Mouse (Mus musculus) brown adipose tissue, adult 24 weeks (tissue): Measurements from ENCODE around the gene Fam78b. TPM values are rescaled to one million over a fixed set of nuclear protein-coding genes. Genes with fewer than 3 reads are reported as not detected.

Source experiments
- H3K27ac ChIP-seq: fragments of 200-500 bp; replicated peaks from 2 replicates; pipeline ENCODE4 v1.5.1; 2012; ENCODE audit warnings: low read depth, mild to moderate bottlenecking, low read length
- H3K4me1 ChIP-seq: fragments of 200-500 bp; 2 replicates; pipeline ENCODE4 v1.6.1; 2012; ENCODE audit warnings: low read length, mixed read lengths; ENCODE audit not compliant: control insufficient read depth, insufficient read depth, insufficient read length
- H3K4me3 ChIP-seq: fragments of 200-500 bp; 2 replicates; pipeline ENCODE4 v1.5.1; 2012; ENCODE audit warnings: low read depth, mild to moderate bottlenecking, low read length, moderate library complexity; ENCODE audit not compliant: insufficient read depth
- polyA plus RNA-seq: library from polyadenylated mRNA; stranded (reverse); fragments of >200 nt; gene quantifications from 2 replicates; pipeline ENCODE4 v1.2.4, GENCODE M21; 2012; ENCODE audit not compliant: missing spikeins, insufficient read depth, insufficient read length

Fam78b gene
- polyA plus RNA-seq, 1 experiment, result 8.0 TPM

DNA sequence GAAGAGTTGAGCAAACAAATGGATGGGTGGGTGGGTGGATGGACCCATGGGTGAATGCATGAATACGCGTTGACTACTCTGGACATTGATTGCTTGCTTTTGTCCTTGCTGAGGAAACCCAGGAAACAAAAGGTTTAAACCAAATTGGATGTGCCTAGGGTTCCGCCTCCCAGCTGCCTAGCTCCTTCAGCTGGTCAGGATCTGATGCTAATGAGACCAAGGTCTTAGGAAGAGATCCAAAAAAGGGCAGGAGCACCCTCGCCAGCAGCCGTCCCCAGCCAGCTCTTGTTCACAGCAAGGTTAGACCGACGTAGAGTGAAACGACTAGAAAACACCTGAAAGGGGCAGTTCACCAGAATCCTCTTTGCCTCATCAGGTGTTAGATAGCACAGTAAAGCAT, 11.4 kb downstream of the Fam78b start:
- H3K4me3 ChIP-seq, result no peak overlapping the region
- no peak overlapping the region for H3K27ac ChIP-seq
- peaks cover 7% of the 10 kb centered on the region for H3K4me1 ChIP-seq

DNA sequence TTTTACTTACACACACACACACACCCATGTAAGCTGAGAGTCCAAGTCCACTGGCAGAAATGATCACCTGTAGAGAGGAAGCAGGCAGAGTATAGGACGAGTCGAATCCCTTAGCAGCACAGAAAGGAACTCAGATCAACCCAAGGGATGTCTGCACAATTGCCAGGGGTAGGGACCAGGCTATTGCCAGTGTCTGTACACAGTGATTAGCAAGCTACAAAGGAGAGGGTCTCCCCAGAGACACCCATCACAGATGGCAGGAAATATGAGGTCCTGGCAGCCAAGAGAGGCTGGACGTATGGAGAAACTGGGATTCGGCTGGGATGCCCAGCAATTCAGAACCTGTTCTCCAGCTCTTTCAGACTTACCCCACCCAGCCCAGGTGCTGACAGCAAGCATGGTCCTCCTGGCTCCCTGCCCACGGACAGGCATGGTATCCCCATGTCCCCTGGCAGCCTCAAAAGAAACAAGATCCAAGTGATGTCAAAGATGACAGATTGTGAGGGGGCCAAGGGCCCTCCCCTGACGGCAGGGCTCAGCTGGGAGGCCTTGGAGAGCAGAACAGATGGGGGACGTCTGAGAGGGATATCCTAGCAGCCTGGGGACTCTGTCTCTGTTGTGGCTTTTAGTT, 12.1 kb downstream of the Fam78b start:
- Histone ChIP-seq H3K4me3 (no peak overlapping the region), H3K27ac (no peak overlapping the region), H3K4me1 (peaks cover 7% of the 10 kb centered on the region)

DNA sequence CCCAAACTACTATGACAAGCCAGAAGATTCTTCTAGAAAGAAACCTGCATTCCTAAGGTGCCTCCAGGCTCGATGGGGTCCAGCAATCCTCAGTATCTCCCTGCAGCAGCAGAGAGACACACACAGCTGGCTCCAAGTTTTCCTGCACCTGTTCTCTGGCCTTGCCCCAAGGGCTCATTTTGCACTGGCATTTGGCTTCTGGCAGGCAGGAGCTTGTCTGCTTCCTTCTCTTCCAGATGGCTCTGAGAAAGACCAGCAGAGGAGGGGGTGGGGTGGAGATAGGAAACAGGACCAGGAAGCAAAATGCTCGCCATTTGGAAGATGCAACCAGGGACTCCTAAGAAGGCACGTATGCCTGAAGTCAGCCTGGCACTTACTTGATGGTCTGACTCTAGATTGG, 15.1 kb downstream of the Fam78b start:
- Histone ChIP-seq H3K4me3 (no peak overlapping the region), H3K4me1 (peaks cover 7% of the 10 kb centered on the region), H3K27ac (no peak overlapping the region)

DNA sequence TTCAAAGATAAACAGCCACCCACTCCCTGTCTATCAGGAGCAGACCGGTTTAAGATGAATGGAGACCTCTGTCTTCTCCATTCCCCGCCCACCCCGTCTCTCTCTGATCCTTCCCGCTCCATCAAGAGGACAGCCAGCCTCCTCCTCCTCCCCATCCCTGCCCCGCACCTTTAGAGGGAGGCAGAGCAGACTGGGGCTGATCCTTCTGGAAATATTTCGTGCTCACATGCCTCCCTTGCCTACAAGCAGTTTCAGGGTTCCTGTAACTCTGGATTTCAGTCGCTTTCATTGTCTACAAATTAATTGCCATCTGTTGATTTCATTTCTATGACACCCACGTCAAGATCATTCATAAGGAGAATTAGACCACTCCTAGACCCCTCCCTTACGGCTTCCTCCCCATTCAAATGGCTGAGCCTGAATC, 20.8 kb downstream of the Fam78b start:
- H3K4me3 ChIP-seq, result no peak overlapping the region

DNA sequence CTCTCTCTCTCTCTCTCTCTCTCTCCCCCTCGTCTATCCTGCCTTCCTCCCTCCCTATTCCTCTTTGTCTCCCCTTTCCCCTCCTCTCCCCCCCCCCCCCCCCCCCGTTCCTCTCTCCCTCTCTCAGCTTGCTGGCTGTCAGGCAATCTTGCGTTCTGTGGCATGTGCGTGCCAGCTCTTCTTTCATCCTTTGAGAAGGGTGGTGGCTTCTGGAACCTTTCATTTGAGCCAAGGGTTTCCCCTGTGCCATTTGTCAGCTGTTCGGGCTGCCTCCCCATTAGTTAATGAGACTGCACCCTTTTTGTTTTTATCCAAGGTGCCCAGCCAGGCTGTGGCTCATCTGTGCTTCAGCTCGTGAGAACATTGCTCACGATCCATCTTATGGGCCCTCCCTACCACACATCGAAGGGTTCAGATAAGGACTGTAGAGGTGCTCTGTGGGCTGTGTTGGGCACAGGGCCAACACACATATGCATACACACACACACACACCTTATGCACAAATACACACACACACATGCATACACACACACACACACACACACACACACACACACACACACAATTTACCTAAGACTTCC, 21.4 kb downstream of the Fam78b start:
- H3K4me1 ChIP-seq, result peaks cover 6% of the 10 kb centered on the region; the same call in 1 of the 2 replicates
- H3K27ac ChIP-seq, result no peak overlapping the region
- no peak overlapping the region for H3K4me3 ChIP-seq

More for the DNA sequence above, 20.8 kb downstream of the Fam78b start:
- Histone ChIP-seq H3K27ac (no peak overlapping the region), H3K4me1 (peaks cover 6% of the 10 kb centered on the region; the same call in 1 of the 2 replicates)

DNA sequence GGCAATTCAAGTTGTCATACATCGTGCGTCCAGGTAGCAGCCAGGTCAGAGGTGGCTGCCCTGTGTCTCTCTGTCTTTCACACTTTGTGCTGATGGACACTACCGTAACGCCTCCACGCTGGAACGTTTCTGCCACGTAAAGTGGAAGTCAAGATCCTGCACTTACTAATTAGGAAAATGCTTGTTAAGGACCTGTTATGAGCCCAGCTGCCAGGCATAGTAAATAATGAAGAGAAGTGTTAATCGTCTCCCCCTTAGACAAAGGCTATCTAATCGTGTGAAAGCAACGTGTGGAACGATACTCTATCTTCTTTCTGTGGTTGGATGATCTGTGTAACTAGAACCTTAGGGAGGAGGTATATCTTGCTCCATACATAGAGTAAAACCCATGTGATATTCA, 22.6 kb downstream of the Fam78b start:
- no peak overlapping the region for H3K4me3 ChIP-seq
- peaks cover 6% of the 10 kb centered on the region; the same call in 1 of the 2 replicates for H3K4me1 ChIP-seq
- H3K27ac ChIP-seq, result no peak overlapping the region

DNA sequence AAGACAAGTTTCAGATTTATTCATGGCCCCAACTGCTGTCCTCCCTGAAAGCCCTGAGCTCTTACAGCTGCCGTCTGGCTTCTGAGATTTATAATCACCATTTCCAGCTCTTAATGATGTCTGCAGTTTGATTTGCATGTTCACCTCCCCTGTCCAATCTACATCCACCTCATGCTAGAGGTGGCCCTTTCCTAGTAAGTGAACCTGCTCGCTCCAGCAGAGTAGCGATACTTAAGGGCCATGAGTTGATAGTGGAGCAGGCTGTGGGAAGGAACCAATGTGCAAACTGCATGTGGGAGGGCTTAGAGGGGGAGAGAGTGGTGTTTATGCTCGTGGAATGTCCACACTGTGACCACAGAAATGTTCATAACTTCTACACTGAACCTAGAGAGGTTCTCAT, 23.7 kb downstream of the Fam78b start:
- H3K4me1 ChIP-seq, result peaks cover 6% of the 10 kb centered on the region; the same call in 1 of the 2 replicates
- no peak overlapping the region for H3K27ac ChIP-seq
- no peak overlapping the region for H3K4me3 ChIP-seq

DNA sequence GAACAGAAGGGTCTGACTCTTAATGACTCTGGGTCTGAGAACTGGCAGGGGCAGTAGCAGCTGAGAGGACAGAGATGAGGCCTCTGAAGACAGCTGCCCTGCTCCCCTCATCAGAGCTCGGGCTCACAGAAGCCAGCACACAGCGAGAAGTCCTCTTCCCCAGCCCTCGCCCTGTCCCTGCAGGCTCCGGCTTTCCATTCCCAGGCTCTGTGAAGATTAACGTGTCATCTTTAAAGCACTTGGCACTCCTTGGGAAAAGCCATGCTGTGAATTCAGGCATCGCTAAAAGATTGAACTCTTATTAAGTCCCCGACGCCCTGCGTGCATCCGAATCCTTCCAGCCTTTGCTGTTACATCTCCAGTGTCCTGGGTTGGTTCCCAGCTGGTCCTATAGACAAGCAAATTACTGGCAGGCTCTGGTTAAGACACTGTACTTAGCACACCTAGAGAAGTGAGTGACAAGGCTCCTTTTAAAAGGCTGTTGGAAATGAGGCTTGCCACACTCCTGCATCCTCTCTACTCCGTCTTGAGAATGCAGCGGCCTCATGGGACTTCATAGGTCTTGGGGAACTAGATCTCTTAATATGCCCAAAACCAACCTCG, 30.9 kb downstream of the Fam78b start:
- Histone ChIP-seq H3K27ac (no peak overlapping the region), H3K4me3 (no peak overlapping the region), H3K4me1 (no peaks in the 10 kb centered on the region; the same call in 1 of the 2 replicates)

DNA sequence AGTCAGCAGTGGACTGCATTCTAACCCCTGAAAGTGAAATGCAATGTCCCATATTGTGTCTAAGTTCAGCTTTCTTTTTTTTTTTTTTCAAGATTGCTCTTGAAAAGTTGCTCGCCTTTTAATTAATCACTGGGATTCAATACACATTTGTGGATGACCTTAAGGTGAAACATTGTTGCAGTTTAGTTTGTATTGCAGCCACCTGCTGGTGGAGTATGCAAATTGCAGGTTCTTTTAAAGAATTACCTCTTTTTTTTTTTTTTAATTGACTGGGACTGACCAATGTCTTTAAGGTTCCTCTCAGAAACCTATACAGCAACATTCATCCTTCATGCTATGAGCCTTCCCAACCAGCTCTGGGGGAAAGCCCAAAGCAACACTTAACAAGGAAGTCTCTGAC, 33.2 kb downstream of the Fam78b start:
- Histone ChIP-seq H3K27ac (no peak overlapping the region), H3K4me1 (peaks cover 7% of the 10 kb centered on the region), H3K4me3 (no peak overlapping the region)

DNA sequence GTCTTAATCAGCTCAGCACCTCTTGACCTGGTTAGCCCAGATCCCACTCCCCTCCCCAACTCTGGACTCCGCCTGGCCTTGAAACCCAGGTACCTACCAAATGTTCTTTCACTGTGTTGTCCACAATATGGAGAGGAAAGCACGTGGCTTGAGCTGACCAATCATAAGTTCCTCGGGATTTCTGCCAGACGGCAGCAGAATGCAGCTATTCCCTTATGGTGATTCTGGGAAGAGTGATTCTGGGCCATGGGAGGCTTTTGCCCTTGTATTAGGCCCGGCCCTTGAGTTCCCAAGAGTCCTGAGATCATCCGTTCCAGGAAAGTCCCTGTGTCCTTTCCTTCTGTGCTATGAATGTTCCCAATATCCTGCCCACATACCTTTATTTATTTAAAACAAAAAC, 41.3 kb downstream of the Fam78b start:
- H3K4me1 ChIP-seq, result peaks cover 10% of the 10 kb centered on the region
- H3K27ac ChIP-seq, result no peak overlapping the region
- H3K4me3 ChIP-seq, result no peak overlapping the region

DNA sequence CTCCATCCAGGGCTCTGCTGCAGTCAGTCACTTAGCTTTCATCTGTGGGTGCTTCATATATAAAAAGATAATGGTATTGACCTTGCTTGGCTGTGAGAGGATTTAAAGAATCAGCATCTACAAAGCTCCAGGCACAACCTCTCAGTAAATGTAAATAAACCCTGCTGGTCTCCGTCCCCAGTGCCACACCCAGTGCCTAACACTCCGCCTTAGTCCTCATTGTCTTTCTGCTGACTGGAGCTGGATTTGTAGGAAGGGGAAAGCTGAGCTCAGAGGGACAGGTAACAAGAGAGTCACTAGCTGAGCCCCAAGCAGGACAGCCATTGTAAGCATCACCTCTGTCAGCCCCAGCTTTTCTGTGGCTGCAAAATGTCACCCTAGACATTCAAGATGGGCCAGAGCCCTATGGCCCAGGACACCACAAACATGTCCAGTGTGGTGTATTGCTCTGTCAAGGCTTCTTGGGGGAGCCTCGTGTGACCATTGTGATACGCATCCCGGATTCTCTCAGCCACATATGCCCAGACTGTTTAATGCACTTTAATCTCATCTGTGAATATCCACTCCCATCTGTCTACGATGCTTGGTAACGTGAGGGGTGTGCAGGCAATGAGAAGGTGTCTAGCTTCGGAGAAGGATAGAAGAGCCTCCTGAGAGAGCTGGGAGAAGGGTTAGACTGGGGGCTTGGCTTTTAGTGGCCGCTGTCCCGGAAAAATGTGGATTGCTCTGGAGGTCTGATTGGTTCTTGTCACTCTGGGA, 45.1 kb downstream of the Fam78b start:
- Histone ChIP-seq H3K4me3 (no peak overlapping the region), H3K4me1 (peaks cover 6% of the 10 kb centered on the region; the same call in 1 of the 2 replicates), H3K27ac (no peak overlapping the region)

DNA sequence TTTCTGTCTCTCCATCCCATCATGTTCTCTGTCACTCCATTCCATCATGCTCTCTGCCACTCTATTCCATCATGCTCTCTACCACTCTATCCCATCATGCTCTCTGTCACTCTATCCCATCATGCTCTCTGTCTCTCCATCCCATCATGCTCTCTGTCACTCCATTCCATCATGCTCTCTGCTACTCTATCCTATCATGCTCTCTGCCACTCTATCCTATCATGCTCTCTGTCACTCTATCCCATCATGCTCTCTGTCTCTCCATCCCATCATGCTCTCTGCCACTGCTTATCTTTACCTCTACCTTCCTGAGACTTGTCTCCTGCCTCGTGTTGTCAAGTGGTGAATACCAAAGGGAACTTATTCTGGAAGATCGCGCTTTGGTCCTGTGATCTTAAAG, 49.6 kb downstream of the Fam78b start:
- no peak overlapping the region for H3K27ac ChIP-seq
- H3K4me3 ChIP-seq, result no peak overlapping the region
- 0 out of 2 replicates have a peak, but pooled peaks cover 2% of the 10 kb centered on the region for H3K4me1 ChIP-seq

DNA sequence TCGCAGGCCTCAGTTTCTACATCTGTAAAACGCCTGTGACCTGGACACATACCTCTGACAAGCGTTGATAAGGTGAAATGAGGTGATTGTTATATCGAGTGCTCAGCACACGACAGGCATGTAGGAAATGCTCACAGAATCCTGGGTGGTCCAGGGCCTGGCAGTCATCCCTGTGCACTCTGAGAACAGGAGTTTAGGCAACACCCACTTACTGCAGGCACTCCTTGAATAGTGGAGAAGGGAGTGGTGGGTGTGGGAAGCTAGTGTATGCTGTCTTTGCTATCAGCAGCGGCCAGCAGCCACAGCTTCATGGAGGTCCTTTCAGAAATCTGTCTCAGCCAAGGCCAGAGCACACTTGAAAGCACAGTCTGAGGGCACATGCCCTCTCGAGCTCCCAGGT, 52.8 kb downstream of the Fam78b start:
- no peak overlapping the region for H3K27ac ChIP-seq
- H3K4me1 ChIP-seq, result peaks cover 6% of the 10 kb centered on the region; the same call in 1 of the 2 replicates
- H3K4me3 ChIP-seq, result no peak overlapping the region

DNA sequence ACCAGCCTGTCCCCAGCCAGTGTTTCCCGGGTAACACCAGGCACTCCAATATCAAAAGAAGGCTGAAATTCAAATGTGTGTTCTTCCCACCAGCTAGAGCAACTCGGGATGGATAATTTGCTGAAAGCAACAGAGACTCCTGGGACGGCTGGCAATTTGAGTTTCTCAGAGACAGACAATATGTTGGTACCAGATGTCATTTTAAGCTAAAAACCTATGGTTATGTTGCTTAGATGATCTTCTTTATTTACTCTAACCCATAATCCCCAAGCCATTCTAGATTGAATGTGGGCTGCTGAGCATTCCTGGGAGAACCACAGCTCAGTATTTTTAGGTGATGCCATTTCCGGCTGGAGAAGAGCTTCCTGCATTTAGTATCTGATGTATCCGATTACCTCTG, 56.3 kb downstream of the Fam78b start:
- Histone ChIP-seq H3K4me1 (peaks cover 6% of the 10 kb centered on the region; the same call in 1 of the 2 replicates), H3K27ac (no peak overlapping the region), H3K4me3 (no peak overlapping the region)

DNA sequence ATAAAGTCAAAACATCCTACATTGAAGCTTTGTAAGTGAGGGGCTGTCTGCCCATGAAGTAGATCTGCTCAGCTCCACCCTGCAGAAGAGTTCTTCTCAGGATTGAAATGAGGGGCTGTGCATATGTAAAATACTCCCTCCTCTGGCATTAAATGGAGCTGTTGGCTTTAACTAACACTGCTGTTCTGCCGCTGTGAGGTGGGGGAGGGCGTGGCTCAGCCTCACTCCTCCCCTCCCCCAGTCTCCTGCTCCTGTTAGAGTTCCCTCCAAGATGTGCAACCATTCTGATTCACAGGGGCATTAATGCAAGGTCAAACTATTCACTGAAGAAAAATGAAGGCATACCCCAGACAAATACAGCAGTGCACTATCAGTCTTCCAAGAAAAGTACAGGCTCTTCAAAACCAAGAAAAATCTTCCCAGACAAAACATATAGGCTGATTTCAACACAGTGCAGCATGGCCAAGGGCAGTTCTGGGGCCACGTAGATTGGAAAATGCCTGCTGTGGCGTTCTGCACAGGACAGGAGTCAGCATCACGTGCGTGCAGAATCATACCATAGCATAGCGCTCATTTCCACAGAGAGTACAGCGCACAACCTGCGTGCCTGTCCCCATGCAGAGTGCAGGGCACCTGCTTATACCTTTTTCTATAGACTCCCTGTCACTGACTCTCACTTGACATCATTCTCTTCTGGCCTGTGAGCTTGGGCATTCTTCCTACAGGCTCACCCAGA, 58.5 kb downstream of the Fam78b start:
- no peak overlapping the region for H3K4me3 ChIP-seq
- H3K27ac ChIP-seq, result no peak overlapping the region
- peaks cover 21% of the 10 kb centered on the region; the same call in 1 of the 2 replicates for H3K4me1 ChIP-seq
